Mouse (Mus musculus) embryonic facial prominence, embryonic 14.5 days (tissue): ENCODE measurements around the gene Slc25a42. TPM values are rescaled to one million over a fixed set of nuclear protein-coding genes. Genes with fewer than 3 reads are reported as not detected.

Source experiments
- ATAC-seq: fragments of 200-750 bp; cut with Nextera tagmentation; 2 replicates; pipeline ENCODE4 v1.8.0; 2017; ENCODE audit warnings: low read depth, moderate number of reproducible peaks, moderate TSS enrichment
- DNase-seq: peaks from one replicate; pipeline ENCODE4 v3.0.0-alpha.2; 2015; ENCODE audit warnings: low spot score
- H3K27ac ChIP-seq: fragments of 300-500 bp; sonication (generic); replicated peaks from 2 replicates; pipeline ENCODE4 v1.5.1; 2014; ENCODE audit warnings: low read depth, mild to moderate bottlenecking, low read length, moderate library complexity
- H3K27me3 ChIP-seq: fragments of 300-500 bp; sonication (generic); replicated peaks from 2 replicates; pipeline ENCODE4 v1.6.1; 2014; ENCODE audit warnings: low read length; ENCODE audit not compliant: control insufficient read depth, insufficient read depth
- H3K36me3 ChIP-seq: fragments of 300-500 bp; sonication (generic); 2 replicates; pipeline ENCODE4 v1.6.1; 2014; ENCODE audit warnings: low read length, mixed read lengths; ENCODE audit not compliant: control insufficient read depth, insufficient read depth
- H3K4me1 ChIP-seq: fragments of 300-500 bp; sonication (generic); 2 replicates; pipeline ENCODE4 v1.6.1; 2014; ENCODE audit warnings: antibody characterized with exemption, low read length; ENCODE audit not compliant: control insufficient read depth, insufficient read depth
- H3K4me2 ChIP-seq: fragments of 300-500 bp; sonication (generic); 2 replicates; pipeline ENCODE4 v1.6.1; 2014; ENCODE audit warnings: low read depth, mild to moderate bottlenecking, low read length, moderate library complexity, mixed read lengths
- H3K4me3 ChIP-seq: fragments of 300-500 bp; sonication (generic); 2 replicates; pipeline ENCODE4 v1.5.1; 2014; ENCODE audit warnings: low read depth, mild to moderate bottlenecking, low read length
- H3K9ac ChIP-seq: fragments of 300-500 bp; sonication (generic); 2 replicates; pipeline ENCODE4 v1.6.1; 2014; ENCODE audit warnings: low read depth, mild to moderate bottlenecking, low read length, moderate library complexity, mixed read lengths
- H3K9me3 ChIP-seq: fragments of 300-500 bp; sonication (generic); 2 replicates; pipeline ENCODE4 v1.6.1; 2016; ENCODE audit warnings: low read length; ENCODE audit not compliant: control insufficient read depth
- WGBS: fragments of 180-500 bp; shearing (Covaris S2); extraction: QIAGEN DNeasy Blood & Tissue Kit; methylation state at CpG from one replicate; pipeline ENCODE4 v1.1.7; 2014; 5-methylcytosine and 5-hydroxymethylcytosine counted together
- polyA plus RNA-seq: library from polyadenylated mRNA; unstranded; fragments of >200 nt; fragmentation: Nextera tagmentation; extraction: Ambion mirVana; gene quantifications from 2 replicates; pipeline ENCODE4 v1.2.1, GENCODE M21; 2014

The Slc25a42 gene
- polyA plus RNA-seq, 1 experiment from 2014 or later, result 4.0 TPM

DNA sequence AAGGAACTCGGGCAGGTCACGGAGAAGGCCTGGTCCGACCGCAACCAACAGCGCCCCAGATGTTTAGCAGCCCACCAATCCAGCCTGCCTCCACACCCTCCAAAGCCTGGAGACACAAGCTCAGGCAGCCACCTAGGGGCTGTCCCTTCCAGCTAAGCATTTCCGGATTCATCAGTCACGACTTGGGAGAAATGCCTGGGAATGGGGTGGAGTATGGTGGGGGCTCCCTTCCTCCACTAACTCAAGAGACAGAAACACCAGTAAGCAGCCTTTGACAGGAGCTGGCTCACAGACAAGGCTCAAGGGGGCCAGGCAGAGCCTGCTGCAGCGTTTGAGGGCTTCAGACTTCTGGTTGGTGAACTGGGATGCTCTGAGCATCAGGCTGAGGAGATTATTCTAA, 1.6 kb downstream of the Slc25a42 start:
- ATAC-seq (no peak), DNase-seq (peak; percentile 64)
- H3K27me3 ChIP-seq, result peaks cover 6% of the 10 kb centered on the region; the same call in 1 of the 2 replicates
- no peaks in the 10 kb centered on the region for H3K36me3 ChIP-seq
- H3K4me1 ChIP-seq, result peaks cover 13% of the 10 kb centered on the region; the same call in 1 of the 2 replicates
- H3K9me3 ChIP-seq, result no peaks in the 10 kb centered on the region
- H3K4me3 ChIP-seq, result peak overlapping the region; percentile 4; the same call in 1 of the 2 replicates
- H3K4me2 ChIP-seq, result peak overlapping the region; percentile 95
- WGBS, result 6% methylated on average over 8 of the region's 8 CpGs
- peak overlapping the region; percentile 45 for H3K9ac ChIP-seq
- peak overlapping the region; percentile 36 for H3K27ac ChIP-seq

DNA sequence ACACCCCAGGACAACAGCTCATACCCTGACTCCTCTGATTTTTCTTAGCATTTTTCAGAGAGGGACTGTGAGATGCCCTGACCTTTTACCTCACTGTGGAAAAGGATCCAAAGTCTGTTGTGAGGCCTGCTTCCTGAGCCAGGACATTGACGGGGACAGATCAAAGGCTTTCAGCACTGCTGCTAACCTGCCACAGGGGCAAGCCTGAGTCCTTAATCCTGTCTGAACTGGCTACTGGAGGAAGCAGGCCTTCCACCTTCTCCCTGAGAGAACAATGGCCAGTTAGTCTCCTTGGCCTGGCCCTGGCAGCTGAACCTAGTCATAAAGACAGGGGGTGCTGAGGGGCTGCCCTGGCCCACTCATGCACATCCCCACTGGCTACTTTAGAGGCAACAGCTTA, 4.0 kb downstream of the Slc25a42 start:
- whole genome bisulfite sequencing, result 40% methylated on average over 1 of the region's 1 CpGs

DNA sequence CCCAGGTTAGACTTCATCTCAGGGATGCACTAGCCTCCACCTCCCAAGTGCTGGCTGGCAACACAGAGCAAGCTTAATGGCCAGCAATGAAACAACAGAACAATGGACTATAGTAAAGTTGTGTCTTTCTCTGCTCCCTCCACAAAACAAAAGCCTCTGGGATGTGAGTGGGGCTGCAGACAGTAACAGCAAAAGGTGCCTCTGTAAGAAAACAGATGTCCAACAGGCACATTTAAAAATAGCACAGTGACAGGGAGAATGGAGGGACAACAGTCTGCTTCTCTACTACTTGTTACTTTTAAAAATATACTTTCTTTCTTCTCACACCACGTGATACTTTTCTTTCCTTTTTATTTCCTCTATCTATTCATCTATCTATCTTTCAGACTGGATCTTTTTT, 7.3 kb downstream of the Slc25a42 start:
- Histone ChIP-seq H3K27me3 (no peaks in the 10 kb centered on the region), H3K4me2 (no peak overlapping the region), H3K27ac (no peak overlapping the region), H3K36me3 (no peaks in the 10 kb centered on the region), H3K9me3 (no peaks in the 10 kb centered on the region), H3K9ac (no peak overlapping the region), H3K4me1 (no peaks in the 10 kb centered on the region), H3K4me3 (no peak overlapping the region)
- DNase-seq (no peak), ATAC-seq (no peak)
- 60% methylated on average over 1 of the region's 1 CpGs for WGBS

More for the DNA sequence above, 4.0 kb downstream of the Slc25a42 start:
- Histone ChIP-seq H3K9me3 (no peaks in the 10 kb centered on the region), H3K4me2 (no peak overlapping the region), H3K9ac (no peak overlapping the region), H3K36me3 (no peaks in the 10 kb centered on the region), H3K27ac (no peak overlapping the region), H3K27me3 (peaks cover 6% of the 10 kb centered on the region; the same call in 1 of the 2 replicates), H3K4me3 (no peak overlapping the region), H3K4me1 (peaks cover 13% of the 10 kb centered on the region; the same call in 1 of the 2 replicates)
- DNase-seq (no peak), ATAC-seq (no peak)

DNA sequence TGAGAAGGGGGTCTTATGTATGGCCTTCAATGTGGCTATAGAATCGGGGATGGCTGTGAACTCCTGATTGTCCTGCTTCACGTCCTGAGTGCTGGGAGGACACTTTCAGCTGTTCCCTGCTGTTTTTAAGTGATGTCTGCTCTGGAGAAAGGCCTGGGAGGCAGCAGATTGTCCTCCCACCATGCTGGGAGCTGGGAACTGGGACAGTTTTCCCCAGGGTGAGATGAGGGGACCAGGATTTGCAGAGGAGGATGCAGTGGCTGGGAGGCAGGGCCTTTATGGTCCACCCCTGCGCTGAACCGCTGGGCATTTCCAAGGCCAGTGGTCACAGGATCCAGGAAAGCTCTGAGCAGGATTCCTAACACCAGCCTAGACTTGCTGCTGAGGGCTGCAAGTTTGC, 9.0 kb downstream of the Slc25a42 start:
- ATAC-seq (no peak), DNase-seq (no peak)
- Histone ChIP-seq H3K4me2 (no peak overlapping the region), H3K27me3 (no peaks in the 10 kb centered on the region), H3K36me3 (no peaks in the 10 kb centered on the region), H3K27ac (no peak overlapping the region), H3K4me1 (no peaks in the 10 kb centered on the region), H3K9me3 (no peaks in the 10 kb centered on the region), H3K9ac (no peak overlapping the region), H3K4me3 (no peak overlapping the region)
- WGBS, result 71% methylated on average over 4 of the region's 4 CpGs

DNA sequence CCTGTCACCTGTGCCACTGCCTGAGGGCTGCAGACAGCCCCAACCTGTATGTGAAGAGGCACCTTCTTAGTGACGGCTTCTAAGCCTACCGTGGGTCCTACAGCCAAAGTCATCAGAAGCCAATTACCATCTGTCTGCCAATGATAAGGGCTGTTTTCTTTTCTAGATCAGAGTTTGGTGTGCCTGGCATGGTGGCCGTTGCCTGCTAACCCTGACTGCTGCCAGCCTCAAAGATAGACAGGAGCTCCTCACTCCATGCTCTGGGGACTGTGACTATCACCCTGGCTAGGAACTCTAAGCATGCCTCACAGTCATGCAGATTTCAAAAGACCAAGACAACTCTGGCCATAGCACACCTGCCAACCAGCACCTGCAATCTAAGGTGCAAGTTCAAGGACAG, 10.7 kb downstream of the Slc25a42 start:
- DNase-seq, result no peak
- Histone ChIP-seq H3K9me3 (no peaks in the 10 kb centered on the region), H3K4me2 (no peak overlapping the region), H3K36me3 (no peaks in the 10 kb centered on the region), H3K27ac (no peak overlapping the region), H3K27me3 (no peaks in the 10 kb centered on the region), H3K4me3 (no peak overlapping the region), H3K9ac (no peak overlapping the region), H3K4me1 (no peaks in the 10 kb centered on the region)
- WGBS, result 81% methylated on average over 3 of the region's 3 CpGs
- no peak for ATAC-seq

DNA sequence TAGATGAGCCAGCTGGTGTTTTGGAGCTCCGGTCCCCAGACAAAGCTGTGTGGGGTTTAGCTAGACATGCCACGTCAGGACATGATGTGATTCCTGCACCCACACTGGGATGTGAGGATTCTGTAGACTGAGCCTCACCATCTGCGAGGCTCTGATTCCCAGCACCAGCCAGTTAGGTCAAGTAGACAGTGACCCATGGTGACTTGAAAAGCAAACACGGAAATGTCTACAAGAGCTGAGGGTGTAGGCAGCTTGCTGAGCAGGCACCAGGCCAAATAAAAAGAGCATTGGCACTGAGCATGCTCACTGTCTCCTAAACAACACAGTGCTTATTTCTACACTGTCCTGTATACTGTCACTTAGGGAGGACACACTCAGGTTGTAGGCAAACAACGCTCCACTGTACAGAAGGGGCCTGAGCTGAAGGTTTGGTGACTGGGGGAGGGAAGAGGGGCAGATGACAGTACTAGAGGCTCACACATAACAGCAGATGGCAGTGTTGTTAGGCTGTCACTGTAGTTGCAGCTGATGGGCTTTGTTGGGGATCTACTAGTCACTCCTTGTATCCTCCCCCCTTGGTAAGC, 11.9 kb downstream of the Slc25a42 start:
- Histone ChIP-seq H3K9ac (no peak overlapping the region), H3K27me3 (no peaks in the 10 kb centered on the region), H3K4me2 (no peak overlapping the region), H3K4me1 (no peaks in the 10 kb centered on the region), H3K36me3 (no peaks in the 10 kb centered on the region), H3K27ac (no peak overlapping the region), H3K4me3 (no peak overlapping the region), H3K9me3 (no peaks in the 10 kb centered on the region)
- DNase-seq, result no peak
- ATAC-seq, result no peak
- WGBS, result 62% methylated on average over 5 of the region's 5 CpGs

DNA sequence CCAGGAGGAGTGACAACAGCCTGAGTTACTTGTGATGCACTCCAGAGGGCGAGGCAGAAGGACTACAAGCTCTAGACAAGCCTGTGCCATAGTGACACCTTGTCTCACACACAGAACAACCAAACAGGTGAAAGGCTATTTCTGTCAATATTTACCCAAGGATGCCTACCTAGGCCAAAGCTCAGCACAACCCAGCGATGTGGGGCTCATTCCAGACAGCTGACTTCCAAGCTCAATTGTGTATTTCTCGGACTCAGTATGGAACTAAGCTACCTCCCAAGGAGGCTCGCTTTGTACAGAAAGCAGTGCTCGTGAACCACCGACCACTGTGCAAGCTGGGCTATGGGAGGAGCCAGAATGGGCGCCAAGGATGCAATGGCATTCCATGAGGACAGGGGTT, 14.5 kb downstream of the Slc25a42 start:
- Histone ChIP-seq H3K27me3 (no peaks in the 10 kb centered on the region), H3K9me3 (no peaks in the 10 kb centered on the region), H3K27ac (no peak overlapping the region), H3K4me1 (no peaks in the 10 kb centered on the region), H3K9ac (no peak overlapping the region), H3K4me2 (no peak overlapping the region), H3K4me3 (no peak overlapping the region), H3K36me3 (no peaks in the 10 kb centered on the region)
- ATAC-seq (no peak), DNase-seq (no peak)
- WGBS, result 51% methylated on average over 7 of the region's 7 CpGs

DNA sequence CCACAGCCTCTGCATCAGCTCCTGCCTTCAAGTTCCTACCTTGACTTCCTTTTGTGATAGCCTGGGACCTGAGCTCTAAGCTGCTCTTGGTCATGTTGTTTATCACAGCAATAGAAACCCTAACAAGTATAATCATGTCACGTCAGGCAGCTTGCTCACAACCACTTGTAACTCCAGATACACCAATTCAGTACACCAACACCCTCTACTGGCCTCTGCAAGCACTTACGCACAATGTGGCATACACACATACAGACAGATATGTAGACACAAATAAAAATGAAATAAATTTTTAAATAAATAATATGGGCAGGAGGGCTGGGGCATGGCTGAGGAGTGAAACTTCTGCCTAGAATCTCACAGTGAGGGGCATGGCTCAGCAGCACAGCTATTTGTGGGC, 16.3 kb downstream of the Slc25a42 start:
- no peaks in the 10 kb centered on the region for H3K36me3 ChIP-seq
- ATAC-seq, result no peak
- WGBS, result 77% methylated on average over 2 of the region's 2 CpGs
- no peak overlapping the region for H3K4me2 ChIP-seq
- no peak for DNase-seq
- no peak overlapping the region for H3K4me3 ChIP-seq
- H3K9ac ChIP-seq, result no peak overlapping the region
- H3K27ac ChIP-seq, result no peak overlapping the region
- H3K9me3 ChIP-seq, result no peaks in the 10 kb centered on the region
- H3K27me3 ChIP-seq, result no peaks in the 10 kb centered on the region
- H3K4me1 ChIP-seq, result no peaks in the 10 kb centered on the region

DNA sequence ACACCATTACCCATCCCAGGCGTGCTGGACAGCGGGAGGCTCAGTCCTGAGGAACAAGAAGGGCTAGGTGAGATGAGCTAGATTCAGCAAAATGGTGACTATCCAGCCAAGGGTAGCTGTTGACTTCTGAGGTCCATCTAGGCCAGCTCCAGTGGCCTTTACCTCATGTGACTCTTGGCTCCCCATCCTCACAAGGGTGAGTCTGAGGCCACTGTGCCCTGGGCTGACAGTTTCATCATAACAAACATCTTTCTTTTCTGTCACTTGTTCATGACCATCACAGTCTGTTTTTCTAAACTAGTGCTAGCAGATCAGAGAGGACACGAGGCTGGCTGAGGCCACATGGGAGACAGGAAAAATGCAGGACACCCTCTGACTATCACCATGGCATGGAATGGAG, 17.9 kb downstream of the Slc25a42 start:
- H3K27me3 ChIP-seq, result no peaks in the 10 kb centered on the region
- no peak overlapping the region for H3K4me3 ChIP-seq
- H3K4me1 ChIP-seq, result no peaks in the 10 kb centered on the region
- ATAC-seq (no peak), DNase-seq (no peak)
- H3K4me2 ChIP-seq, result no peak overlapping the region
- H3K27ac ChIP-seq, result no peak overlapping the region
- no peaks in the 10 kb centered on the region for H3K9me3 ChIP-seq
- no peaks in the 10 kb centered on the region for H3K36me3 ChIP-seq
- WGBS, result 76% methylated on average over 3 of the region's 3 CpGs
- H3K9ac ChIP-seq, result no peak overlapping the region
